Mouse (Mus musculus) midbrain, postnatal 0 days (tissue): ENCODE data around the gene Gm7879. TPM values are rescaled to one million over a fixed set of nuclear protein-coding genes. Genes with fewer than 3 reads are reported as not detected.
"Not testable (repeated sequence)": the region's sequence is repeated elsewhere in the genome, so short reads cannot be mapped to it uniquely, and the experiment has no call there.

Experiments used
- ATAC-seq: fragments of 200-750 bp; cut with Nextera tagmentation; 2 replicates; pipeline ENCODE4 v1.8.0; 2017; ENCODE audit warnings: moderate number of reproducible peaks, mild to moderate bottlenecking, moderate TSS enrichment, moderate library complexity; ENCODE audit not compliant: low FRiP score
- DNase-seq: peaks from one replicate; pipeline ENCODE4 v3.0.0-alpha.2; 2015; ENCODE audit warnings: low spot score
- H3K27ac ChIP-seq: fragments of 300-500 bp; sonication (generic); 2 replicates; pipeline ENCODE4 v1.5.1; 2014; ENCODE audit warnings: low read depth, mild to moderate bottlenecking, low read length, mixed read lengths
- H3K27me3 ChIP-seq: fragments of 300-500 bp; sonication (generic); 2 replicates; pipeline ENCODE4 v1.6.1; 2014; ENCODE audit warnings: low read length, control low read depth, mixed read lengths; ENCODE audit not compliant: insufficient read depth
- H3K36me3 ChIP-seq: fragments of 300-500 bp; sonication (generic); 2 replicates; pipeline ENCODE4 v1.6.1; 2014; ENCODE audit warnings: low read length, control low read depth, mixed read lengths; ENCODE audit not compliant: insufficient read depth
- H3K4me1 ChIP-seq: fragments of 300-500 bp; sonication (generic); 2 replicates; pipeline ENCODE4 v1.6.1; 2014; ENCODE audit warnings: mild to moderate bottlenecking, control low read depth, antibody characterized with exemption, low read length, mixed read lengths; ENCODE audit not compliant: insufficient read depth
- H3K4me2 ChIP-seq: fragments of 300-500 bp; sonication (generic); 2 replicates; pipeline ENCODE4 v1.6.1; 2014; ENCODE audit warnings: low read depth, mild to moderate bottlenecking, low read length, mixed read lengths; ENCODE audit not compliant: poor library complexity, severe bottlenecking
- H3K4me3 ChIP-seq: fragments of 300-500 bp; sonication (generic); 2 replicates; pipeline ENCODE4 v1.5.1; 2014; ENCODE audit warnings: low read depth, mild to moderate bottlenecking, low read length, moderate library complexity
- H3K9ac ChIP-seq: fragments of 300-500 bp; sonication (generic); replicated peaks from 2 replicates; pipeline ENCODE4 v1.6.1; 2014; ENCODE audit warnings: mild to moderate bottlenecking, low read length, moderate library complexity, mixed read lengths; ENCODE audit not compliant: poor library complexity, severe bottlenecking
- H3K9me3 ChIP-seq: fragments of 300-500 bp; sonication (generic); 2 replicates; pipeline ENCODE4 v1.6.1; 2016; ENCODE audit warnings: low read length, control low read depth
- CTCF ChIP-seq: IDR thresholded peaks from 2 replicates; pipeline ENCODE4 v1.5.1; 2016; ENCODE audit warnings: antibody characterized with exemption, mild to moderate bottlenecking
- WGBS: fragments of 180-500 bp; shearing (Covaris S2); extraction: QIAGEN DNeasy Blood & Tissue Kit; methylation state at CpG from one replicate; pipeline ENCODE4 v1.1.7; 2014; 5-methylcytosine and 5-hydroxymethylcytosine counted together
- polyA plus RNA-seq: library from polyadenylated mRNA; unstranded; fragments of >200 nt; fragmentation: Nextera tagmentation; extraction: Ambion mirVana; gene quantifications from 2 replicates; pipeline ENCODE4 v1.2.1, GENCODE M21; 2015
- total RNA-seq: library from RNA; depleted of rRNA; stranded (reverse); fragments of >200 nt; gene quantifications from 2 replicates; pipeline ENCODE4 v1.2.3, GENCODE M21; 2014; rRNA removed

Gene Gm7879
- total RNA-seq = 0.52 TPM in 1 of 2 replicates, not detected in the other
- 0.26 TPM in 1 of 2 replicates, not detected in the other for polyA plus RNA-seq

- not testable (repeated sequence) for H3K4me3 ChIP-seq, H3K4me2 ChIP-seq, ATAC-seq, H3K4me1 ChIP-seq, H3K27me3 ChIP-seq, DNase-seq, H3K9ac ChIP-seq, H3K27ac ChIP-seq, H3K36me3 ChIP-seq, H3K9me3 ChIP-seq
- 93% methylated on average over 4 of the region's 4 CpGs for WGBS
These were observed at the start of gene Gm7879 for GRCm38 (mm10) chr5:43912844-43913243. TSS of gene Gm7879 (plus strand) at chr5:43913144.

DNA sequence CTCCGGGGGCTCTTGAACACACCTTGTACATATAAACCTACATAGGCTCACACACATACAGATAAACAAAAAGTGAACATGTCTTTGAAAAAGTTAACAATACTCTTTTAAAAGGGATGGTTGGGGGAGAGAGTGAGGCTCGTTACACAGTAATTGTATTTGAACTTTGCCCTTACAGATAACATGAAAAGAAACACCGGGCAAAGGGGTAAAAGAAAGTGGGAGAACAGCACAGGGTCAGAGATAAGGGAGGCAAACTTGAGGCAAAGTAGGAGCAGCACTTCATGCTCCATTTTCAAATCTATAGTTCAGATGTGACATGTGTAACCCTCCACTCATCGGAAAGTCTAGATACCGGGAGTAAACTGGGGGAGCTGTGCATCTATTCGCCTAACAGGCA lies 49.3 kb upstream of the Gm7879 start:
- no peak overlapping the region for H3K9ac ChIP-seq
- TF ChIP-seq CTCF = no peak
- H3K4me1 ChIP-seq = no peaks in the 10 kb centered on the region
- H3K4me2 ChIP-seq = no peak overlapping the region
- ATAC-seq = no peak
- no peak overlapping the region for H3K4me3 ChIP-seq
- H3K9me3 ChIP-seq = no peaks in the 10 kb centered on the region
- whole genome bisulfite sequencing = 87% methylated on average over 6 of the region's 6 CpGs
- H3K36me3 ChIP-seq = no peaks in the 10 kb centered on the region
- H3K27ac ChIP-seq = no peak overlapping the region
- DNase-seq = no peak
- H3K27me3 ChIP-seq = no peaks in the 10 kb centered on the region

- no peak for TF ChIP-seq CTCF
- H3K36me3 ChIP-seq = no peaks in the 10 kb centered on the region
- H3K27ac ChIP-seq = no peak overlapping the region
- 81% methylated on average over 2 of the region's 2 CpGs for WGBS
- no peaks in the 10 kb centered on the region for H3K27me3 ChIP-seq
- H3K4me2 ChIP-seq = no peak overlapping the region
- H3K9ac ChIP-seq = no peak overlapping the region
- peaks cover 3% of the 10 kb centered on the region; the same call in 1 of the 2 replicates for H3K4me1 ChIP-seq
- DNase-seq (no peak), ATAC-seq (no peak)
- no peak overlapping the region for H3K4me3 ChIP-seq
- H3K9me3 ChIP-seq = no peaks in the 10 kb centered on the region
These were observed 47.6 kb upstream of the Gm7879 start for GRCm38 (mm10) chr5:43865316-43865715.

GRCm38 (mm10) chr5:43868253-43868652 lies 44.7 kb upstream of the Gm7879 start, which contains the start of gene Cd38:
TSS of gene Cd38 (plus strand) at chr5:43868553.
- TF ChIP-seq CTCF = no peak
- Histone ChIP-seq H3K4me3 (peak within 1 kb of the TSS; percentile 28), H3K27ac (no peak within 1 kb of the TSS), H3K36me3 (no peaks in the 10 kb centered on the region), H3K4me2 (peak within 1 kb of the TSS; percentile 46), H3K9ac (0 out of 2 replicates have a peak within 1 kb of the TSS, but pooled peaks have one; percentile 1), H3K9me3 (no peaks in the 10 kb centered on the region), H3K4me1 (peaks cover 3% of the 10 kb centered on the region; the same call in 1 of the 2 replicates), H3K27me3 (no peaks in the 10 kb centered on the region)
- DNase-seq (no peak), ATAC-seq (no peak)

- H3K4me1 ChIP-seq = peaks cover 3% of the 10 kb centered on the region; the same call in 1 of the 2 replicates
- peak overlapping the region; percentile 46 for H3K4me2 ChIP-seq
- DNase-seq (peak; percentile 8), ATAC-seq (no peak)
- no peak for TF ChIP-seq CTCF
- 0 out of 2 replicates have a peak overlapping the region, but pooled peaks have one; percentile 1 for H3K9ac ChIP-seq
- H3K9me3 ChIP-seq = no peaks in the 10 kb centered on the region
- 5% methylated on average over 28 of the region's 28 CpGs for WGBS
- no peaks in the 10 kb centered on the region for H3K36me3 ChIP-seq
- no peaks in the 10 kb centered on the region for H3K27me3 ChIP-seq
- no peak overlapping the region for H3K27ac ChIP-seq
- H3K4me3 ChIP-seq = peak overlapping the region; percentile 28
These were observed 44.0 kb upstream of the Gm7879 start for GRCm38 (mm10) chr5:43868711-43869600.

- ATAC-seq (no peak), DNase-seq (no peak)
- no peak for TF ChIP-seq CTCF
- Histone ChIP-seq H3K27me3 (no peaks in the 10 kb centered on the region), H3K4me2 (no peak overlapping the region), H3K27ac (no peak overlapping the region), H3K4me1 (peaks cover 3% of the 10 kb centered on the region; the same call in 1 of the 2 replicates), H3K36me3 (no peaks in the 10 kb centered on the region), H3K9ac (no peak overlapping the region), H3K9me3 (no peaks in the 10 kb centered on the region), H3K4me3 (no peak overlapping the region)
- 64% methylated on average over 1 of the region's 1 CpGs for WGBS
These were observed 41.1 kb upstream of the Gm7879 start for GRCm38 (mm10) chr5:43871845-43872244.
